Mouse (Mus musculus) lung, postnatal 36 days (tissue): ENCODE results near the gene Il21.

Experiments used
- DNase-seq: peaks from one replicate; pipeline ENCODE4 v3.0.0; 2022; ENCODE audit warnings: mixed read lengths

Il21 gene

GRCm38 (mm10) chr3:37232586-37233222 lies at the start of gene Il21:
Il21 (minus strand) TSS chr3:37232636.
- DNase-seq = no peak

- no peak for DNase-seq
Measured at GRCm38 (mm10) chr3:37280871-37281270, 48.4 kb upstream of the Il21 start.

GRCm38 (mm10) chr3:37280221-37280620 lies 47.8 kb upstream of the Il21 start:
- no peak for DNase-seq

- no peak for DNase-seq
Measured at GRCm38 (mm10) chr3:37274661-37275060, 42.2 kb upstream of the Il21 start.

GRCm38 (mm10) chr3:37273092-37273491 lies 40.7 kb upstream of the Il21 start:
- no peak for DNase-seq

- DNase-seq = peak; percentile 66
Measured at GRCm38 (mm10) chr3:37271209-37271608, 38.8 kb upstream of the Il21 start.

- DNase-seq = no peak
Measured at GRCm38 (mm10) chr3:37269926-37270325, 37.5 kb upstream of the Il21 start.

GRCm38 (mm10) chr3:37268338-37268737 lies 35.9 kb upstream of the Il21 start:
- DNase-seq = no peak

GRCm38 (mm10) chr3:37259331-37259999 lies 27.0 kb upstream of the Il21 start:
- no peak for DNase-seq

- no peak for DNase-seq
Measured at GRCm38 (mm10) chr3:37257776-37258175, 25.3 kb upstream of the Il21 start.

- no peak for DNase-seq
Measured at GRCm38 (mm10) chr3:37250967-37251366, 18.5 kb upstream of the Il21 start.

GRCm38 (mm10) chr3:37235025-37235424 lies 2.6 kb upstream of the Il21 start:
- DNase-seq = no peak

- no peak for DNase-seq
Measured at GRCm38 (mm10) chr3:37231153-37231552, 1.3 kb downstream of the Il21 start.

- no peak for DNase-seq
Measured at GRCm38 (mm10) chr3:37229082-37229829, 3.2 kb downstream of the Il21 start.

- no peak for DNase-seq
Measured at GRCm38 (mm10) chr3:37225124-37225523, 7.3 kb downstream of the Il21 start.

- peak; percentile 22 for DNase-seq
Measured at GRCm38 (mm10) chr3:37219071-37219470, 13.4 kb downstream of the Il21 start.

GRCm38 (mm10) chr3:37205226-37205800 lies 27.1 kb downstream of the Il21 start:
- no peak for DNase-seq

- DNase-seq = peak; percentile 57
Measured at GRCm38 (mm10) chr3:37204556-37204955, 27.9 kb downstream of the Il21 start.

- peak; percentile 93 for DNase-seq
Measured at GRCm38 (mm10) chr3:37203984-37204428, 28.4 kb downstream of the Il21 start.

- no peak for DNase-seq
Measured at GRCm38 (mm10) chr3:37202856-37203255, 29.6 kb downstream of the Il21 start.

- no peak for DNase-seq
Measured at GRCm38 (mm10) chr3:37201122-37201916, 31.1 kb downstream of the Il21 start.

GRCm38 (mm10) chr3:37198302-37198701 lies 34.1 kb downstream of the Il21 start:
- DNase-seq = no peak

GRCm38 (mm10) chr3:37191953-37192352 lies 40.5 kb downstream of the Il21 start:
- DNase-seq = no peak
